Mouse (Mus musculus): ENCODE results near the gene 1700019N19Rik.

- TF ChIP-seq CTCF (IDR thresholded peaks at IDR 0.05; ENCODE audit: control insufficient read depth, insufficient read depth, low read length) (no peak), POLR2A (IDR thresholded peaks at IDR 0.05; ENCODE audit: borderline replicate concordance, control insufficient read depth, low read depth, low read length) (no peak)
Observed at GRCm38 (mm10) chr19:58824316-58824715, 30.1 kb upstream of the 1700019N19Rik start.
